Mouse (Mus musculus) midbrain, embryonic 11.5 days (tissue): ENCODE measurements around the gene Med11. TPM values are rescaled to one million over a fixed set of nuclear protein-coding genes. Genes with fewer than 3 reads are reported as not detected.

Experiments
- ATAC-seq: fragments of 200-750 bp; cut with Nextera tagmentation; 2 replicates; pipeline ENCODE4 v1.8.0; 2017; ENCODE audit warnings: moderate TSS enrichment, moderate library complexity; ENCODE audit not compliant: low FRiP score
- DNase-seq: peaks from one replicate; pipeline ENCODE4 v3.0.0; 2015; ENCODE audit warnings: low spot score; ENCODE audit errors: missing footprints
- H3K27ac ChIP-seq: fragments of 300-500 bp; sonication (generic); 2 replicates; pipeline ENCODE4 v1.5.1; 2014; ENCODE audit warnings: low read depth, low read length
- H3K27me3 ChIP-seq: fragments of 300-500 bp; sonication (generic); 2 replicates; pipeline ENCODE4 v1.6.1; 2014; ENCODE audit warnings: mild to moderate bottlenecking, low read length, moderate library complexity, mixed read lengths; ENCODE audit not compliant: control insufficient read depth, insufficient read depth
- H3K36me3 ChIP-seq: fragments of 300-500 bp; sonication (generic); 2 replicates; pipeline ENCODE4 v1.6.1; 2014; ENCODE audit warnings: mild to moderate bottlenecking, low read length, moderate library complexity, mixed read lengths; ENCODE audit not compliant: control insufficient read depth, insufficient read depth
- H3K4me1 ChIP-seq: fragments of 300-500 bp; sonication (generic); 2 replicates; pipeline ENCODE4 v1.6.1; 2014; ENCODE audit warnings: low read length; ENCODE audit not compliant: control insufficient read depth, insufficient read depth
- H3K4me2 ChIP-seq: fragments of 300-500 bp; sonication (generic); 2 replicates; pipeline ENCODE4 v1.6.1; 2014; ENCODE audit warnings: mild to moderate bottlenecking, moderate library complexity
- H3K4me3 ChIP-seq: fragments of 300-500 bp; sonication (generic); 2 replicates; pipeline ENCODE4 v1.5.1; 2014; ENCODE audit warnings: low read depth, low read length
- H3K9ac ChIP-seq: fragments of 300-500 bp; sonication (generic); 2 replicates; pipeline ENCODE4 v1.6.1; 2014; ENCODE audit warnings: low read length
- H3K9me3 ChIP-seq: fragments of 300-500 bp; sonication (generic); 2 replicates; pipeline ENCODE4 v1.6.1; 2016; ENCODE audit warnings: low read length; ENCODE audit not compliant: control insufficient read depth
- WGBS: fragments of 180-500 bp; shearing (Covaris S2); extraction: QIAGEN DNeasy Blood & Tissue Kit; methylation state at CpG from one replicate; pipeline ENCODE4 v1.1.7; 2014; 5-methylcytosine and 5-hydroxymethylcytosine counted together
- polyA plus RNA-seq: library from polyadenylated mRNA; unstranded; fragments of >200 nt; fragmentation: Nextera tagmentation; extraction: Ambion mirVana; gene quantifications from 2 replicates; pipeline ENCODE4 v1.2.1, GENCODE M21; 2014

The Med11 gene
- polyA plus RNA-seq, 1 experiment from 2014 or later, result 42.1 TPM

DNA sequence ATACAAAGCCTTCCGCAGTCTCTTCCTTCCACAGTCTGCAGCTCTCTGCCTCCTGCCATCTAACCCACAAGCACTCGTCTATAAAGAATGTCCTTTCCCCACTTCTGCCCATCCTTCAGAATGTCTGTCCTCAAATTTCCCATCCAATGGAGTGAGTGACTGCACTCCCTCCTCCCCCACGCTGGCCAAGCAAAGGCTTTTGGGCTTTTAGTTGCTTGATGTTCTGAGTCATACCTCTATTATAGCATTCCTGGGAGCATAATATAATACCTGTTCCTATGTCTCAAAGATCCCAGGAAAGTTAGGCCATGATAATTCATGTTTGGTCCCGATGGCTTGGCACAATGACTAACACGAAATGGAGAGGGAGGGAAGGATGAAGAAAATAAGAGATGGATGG is 20.1 kb upstream of the Med11 start:
- Histone ChIP-seq H3K36me3 (no peaks in the 10 kb centered on the region), H3K27me3 (no peaks in the 10 kb centered on the region), H3K9ac (peak overlapping the region; percentile 81), H3K9me3 (no peaks in the 10 kb centered on the region), H3K4me2 (peak overlapping the region; percentile 70), H3K4me1 (peaks cover 16% of the 10 kb centered on the region), H3K27ac (peak overlapping the region; percentile 76; the same call in 1 of the 2 replicates), H3K4me3 (no peak overlapping the region; the same call in 1 of the 2 replicates)
- no peak for ATAC-seq
- peak; percentile 88 for DNase-seq
- WGBS, result 29% methylated on average over 5 of the region's 5 CpGs

DNA sequence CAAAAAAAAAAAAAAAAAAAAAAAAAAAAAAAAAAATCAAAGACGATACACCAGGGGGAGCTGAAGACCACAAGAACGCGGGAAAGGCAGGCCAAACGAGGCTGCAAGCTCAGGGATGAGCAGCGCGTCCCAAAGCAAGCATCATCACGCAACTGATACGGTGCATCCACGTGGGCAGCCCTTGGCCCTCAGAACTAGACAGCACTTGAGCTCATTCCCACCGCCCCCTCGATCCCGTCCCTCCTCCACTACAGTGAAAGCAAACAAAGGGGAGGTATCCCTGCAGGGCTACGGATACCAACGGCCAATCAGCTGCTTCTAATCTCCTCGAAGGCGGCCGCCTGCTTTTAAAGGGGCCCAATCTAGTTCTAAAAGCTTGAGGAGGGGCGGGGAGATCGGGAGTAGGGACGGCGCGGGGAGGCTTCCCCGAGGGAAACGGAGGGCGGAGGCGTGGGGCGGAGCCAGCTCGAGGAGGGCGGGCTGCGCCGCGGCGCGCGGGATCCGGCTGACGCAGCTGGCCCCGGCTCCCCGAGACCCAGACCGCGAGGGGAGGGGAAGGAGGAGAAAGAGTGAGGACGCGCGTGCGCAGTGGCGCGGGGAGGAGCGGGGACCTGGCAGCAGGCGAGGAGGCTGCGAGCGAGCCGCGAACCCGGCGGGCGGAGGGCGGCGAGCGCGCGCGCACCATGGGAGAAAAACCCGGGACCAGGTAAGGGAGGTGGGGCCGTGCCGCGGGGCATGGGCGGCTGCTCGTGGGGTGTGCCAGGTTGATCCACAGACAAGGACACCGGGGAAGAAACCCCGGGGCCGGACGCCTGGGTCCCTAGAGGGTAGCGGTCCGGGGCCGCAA is 19.4 kb upstream of the Med11 start, which contains the start of gene Arrb2:
Arrb2 (plus strand) TSS at position 588 of the 847 bp plus-strand sequence.
- Histone ChIP-seq H3K4me2 (peak within 1 kb of the TSS; percentile 70), H3K27me3 (no peaks in the 10 kb centered on the region), H3K4me3 (peak within 1 kb of the TSS; percentile 73), H3K9ac (peak within 1 kb of the TSS; percentile 81), H3K27ac (peak within 1 kb of the TSS; percentile 76), H3K36me3 (peaks cover 7% of the 10 kb centered on the region), H3K9me3 (no peaks in the 10 kb centered on the region), H3K4me1 (peaks cover 16% of the 10 kb centered on the region)
- under 1% methylated on average over 75 of the region's 75 CpGs for WGBS
- ATAC-seq (peak; percentile 95), DNase-seq (peak; percentile 100)

DNA sequence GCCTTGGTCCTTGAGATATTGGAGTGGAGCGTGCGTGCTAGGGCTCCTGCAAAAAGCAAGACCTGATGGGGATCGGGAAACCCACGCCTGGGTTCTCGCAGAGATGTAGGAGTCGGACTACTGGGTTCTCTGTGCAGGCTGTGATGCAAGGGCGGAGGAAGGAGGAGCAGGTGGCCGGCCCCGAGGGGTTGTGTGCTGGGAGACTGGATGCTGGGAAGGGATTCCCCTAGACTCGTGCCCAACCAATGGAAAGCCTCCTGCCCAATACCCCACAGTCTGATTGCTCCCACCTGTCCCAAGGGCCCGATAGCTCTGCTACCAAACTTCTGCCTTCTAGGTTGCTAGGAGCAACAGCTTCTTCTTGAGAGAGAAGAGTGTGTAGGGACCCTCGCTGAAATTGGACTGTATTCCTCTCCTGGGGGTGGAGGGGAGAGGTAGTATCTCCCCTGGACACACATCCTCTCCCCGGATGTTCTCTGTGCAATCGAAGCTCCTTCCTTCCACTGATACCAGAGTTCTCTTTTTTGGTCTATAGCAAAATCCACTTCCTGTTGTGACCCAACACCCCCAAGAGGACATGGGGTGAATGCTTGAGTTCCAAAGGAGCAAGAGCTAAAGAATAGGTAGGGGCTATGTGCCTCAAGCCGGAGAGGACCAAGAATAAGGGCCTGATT is 18.7 kb upstream of the Med11 start:
- H3K9ac ChIP-seq, result peak overlapping the region; percentile 81
- 8% methylated on average over 15 of the region's 15 CpGs for WGBS
- no peaks in the 10 kb centered on the region for H3K9me3 ChIP-seq
- H3K36me3 ChIP-seq, result peaks cover 9% of the 10 kb centered on the region
- H3K27ac ChIP-seq, result peak overlapping the region; percentile 71
- peak overlapping the region; percentile 70 for H3K4me2 ChIP-seq
- H3K4me1 ChIP-seq, result peaks cover 16% of the 10 kb centered on the region
- DNase-seq (no peak), ATAC-seq (peak; percentile 37; the same call in 1 of the 2 replicates)
- peak overlapping the region; percentile 73 for H3K4me3 ChIP-seq
- H3K27me3 ChIP-seq, result no peaks in the 10 kb centered on the region

DNA sequence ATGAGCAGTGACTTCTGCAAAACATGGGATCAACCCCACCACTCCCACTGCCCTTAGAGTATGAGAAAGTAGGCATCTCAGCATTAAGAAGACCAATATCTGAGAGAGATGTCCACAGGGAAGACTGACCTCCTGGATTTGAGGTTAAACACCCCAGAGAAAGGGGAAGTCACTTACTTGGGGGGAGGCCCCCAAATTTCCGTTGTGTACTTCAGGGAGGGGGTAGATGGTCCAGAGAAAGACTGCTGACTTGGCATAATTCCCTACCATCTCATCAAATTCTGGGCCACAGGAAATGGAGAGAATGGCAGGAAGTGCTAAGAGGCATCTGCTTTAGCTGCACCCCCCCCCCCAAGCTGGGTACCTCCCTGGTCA is 18.2 kb upstream of the Med11 start:
- H3K27me3 ChIP-seq, result no peaks in the 10 kb centered on the region
- H3K9me3 ChIP-seq, result no peaks in the 10 kb centered on the region
- peaks cover 9% of the 10 kb centered on the region for H3K36me3 ChIP-seq
- no peak for ATAC-seq
- H3K4me3 ChIP-seq, result peak overlapping the region; percentile 73
- peak overlapping the region; percentile 81; the same call in 1 of the 2 replicates for H3K9ac ChIP-seq
- 79% methylated on average over 1 of the region's 1 CpGs for WGBS
- DNase-seq, result no peak
- H3K4me1 ChIP-seq, result peaks cover 16% of the 10 kb centered on the region
- H3K4me2 ChIP-seq, result peak overlapping the region; percentile 70
- no peak overlapping the region for H3K27ac ChIP-seq

DNA sequence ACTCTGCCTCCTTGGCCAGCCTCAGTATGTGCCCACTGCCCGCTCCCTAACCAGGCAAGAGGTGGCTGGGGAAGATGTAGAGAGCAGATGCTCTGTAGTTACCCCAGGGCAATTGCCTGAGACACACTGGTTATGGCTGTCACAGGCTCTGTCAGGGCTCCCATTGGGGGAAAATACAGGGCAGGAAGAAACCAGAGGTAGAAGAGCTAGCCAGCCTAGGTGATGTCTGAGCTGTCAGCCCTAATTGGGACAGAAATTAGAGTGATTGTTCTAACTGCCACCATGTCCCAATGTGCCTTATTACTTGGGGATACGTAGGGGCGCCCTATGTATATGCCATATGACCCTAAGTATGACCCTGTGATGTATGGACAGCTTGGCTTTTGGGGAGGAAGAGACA is 17.8 kb upstream of the Med11 start:
- ATAC-seq (no peak), DNase-seq (no peak)
- peak overlapping the region; percentile 70 for H3K4me2 ChIP-seq
- WGBS, result 89% methylated on average over 3 of the region's 3 CpGs
- H3K27ac ChIP-seq, result no peak overlapping the region
- peaks cover 10% of the 10 kb centered on the region for H3K36me3 ChIP-seq
- H3K27me3 ChIP-seq, result no peaks in the 10 kb centered on the region
- H3K9me3 ChIP-seq, result no peaks in the 10 kb centered on the region
- H3K9ac ChIP-seq, result no peak overlapping the region
- peaks cover 16% of the 10 kb centered on the region for H3K4me1 ChIP-seq
- H3K4me3 ChIP-seq, result no peak overlapping the region

DNA sequence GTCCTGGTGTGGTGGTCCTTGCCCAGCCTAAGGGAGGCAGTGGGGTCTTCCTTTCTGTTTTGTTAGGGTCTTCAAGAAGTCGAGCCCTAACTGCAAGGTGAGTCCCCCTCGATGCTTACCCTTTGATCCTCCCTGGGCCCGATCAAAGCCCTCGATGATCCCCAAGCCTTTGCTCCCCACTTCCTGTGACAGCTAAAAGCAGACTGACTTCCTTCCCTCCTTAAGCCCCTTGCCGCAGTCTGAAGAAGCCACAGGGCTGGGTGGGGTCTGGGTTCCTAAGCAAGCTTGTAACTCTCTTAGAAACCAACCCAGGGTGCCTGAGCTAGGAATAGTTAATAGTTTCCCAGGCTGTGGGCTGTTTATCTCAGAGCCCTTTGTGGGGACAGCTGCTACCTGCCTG is 16.2 kb upstream of the Med11 start:
- H3K27me3 ChIP-seq, result no peaks in the 10 kb centered on the region
- no peak overlapping the region for H3K4me2 ChIP-seq
- no peak overlapping the region for H3K4me3 ChIP-seq
- 0 out of 2 replicates have a peak overlapping the region, but pooled peaks have one; percentile 4 for H3K9ac ChIP-seq
- H3K4me1 ChIP-seq, result peaks cover 16% of the 10 kb centered on the region
- ATAC-seq (no peak), DNase-seq (no peak)
- no peaks in the 10 kb centered on the region for H3K9me3 ChIP-seq
- H3K36me3 ChIP-seq, result peaks cover 15% of the 10 kb centered on the region
- 78% methylated on average over 5 of the region's 5 CpGs for WGBS
- H3K27ac ChIP-seq, result no peak overlapping the region

DNA sequence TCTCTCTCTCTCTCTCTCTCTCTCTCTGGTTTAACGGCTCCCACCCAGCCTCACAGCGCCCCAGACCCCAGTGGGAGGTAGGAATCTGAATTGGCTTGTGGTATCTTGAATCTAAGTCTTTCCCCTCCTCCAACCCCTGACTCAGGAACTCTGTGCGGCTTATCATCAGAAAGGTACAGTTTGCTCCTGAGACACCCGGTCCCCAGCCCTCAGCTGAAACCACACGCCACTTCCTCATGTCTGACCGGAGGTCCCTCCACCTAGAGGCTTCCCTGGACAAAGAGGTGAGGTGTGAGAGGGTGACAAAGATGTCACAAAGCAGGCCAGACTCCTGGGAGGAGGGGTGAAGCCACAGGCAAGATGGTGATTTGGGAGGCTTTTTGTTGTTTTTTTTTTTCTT is 14.3 kb upstream of the Med11 start:
- H3K4me3 ChIP-seq, result no peak overlapping the region
- H3K9me3 ChIP-seq, result no peaks in the 10 kb centered on the region
- no peak overlapping the region for H3K27ac ChIP-seq
- no peak for DNase-seq
- ATAC-seq, result no peak
- WGBS, result 92% methylated on average over 6 of the region's 6 CpGs
- no peak overlapping the region for H3K9ac ChIP-seq
- H3K4me1 ChIP-seq, result peaks cover 10% of the 10 kb centered on the region
- no peak overlapping the region for H3K4me2 ChIP-seq
- peaks cover 15% of the 10 kb centered on the region for H3K36me3 ChIP-seq
- no peaks in the 10 kb centered on the region for H3K27me3 ChIP-seq

DNA sequence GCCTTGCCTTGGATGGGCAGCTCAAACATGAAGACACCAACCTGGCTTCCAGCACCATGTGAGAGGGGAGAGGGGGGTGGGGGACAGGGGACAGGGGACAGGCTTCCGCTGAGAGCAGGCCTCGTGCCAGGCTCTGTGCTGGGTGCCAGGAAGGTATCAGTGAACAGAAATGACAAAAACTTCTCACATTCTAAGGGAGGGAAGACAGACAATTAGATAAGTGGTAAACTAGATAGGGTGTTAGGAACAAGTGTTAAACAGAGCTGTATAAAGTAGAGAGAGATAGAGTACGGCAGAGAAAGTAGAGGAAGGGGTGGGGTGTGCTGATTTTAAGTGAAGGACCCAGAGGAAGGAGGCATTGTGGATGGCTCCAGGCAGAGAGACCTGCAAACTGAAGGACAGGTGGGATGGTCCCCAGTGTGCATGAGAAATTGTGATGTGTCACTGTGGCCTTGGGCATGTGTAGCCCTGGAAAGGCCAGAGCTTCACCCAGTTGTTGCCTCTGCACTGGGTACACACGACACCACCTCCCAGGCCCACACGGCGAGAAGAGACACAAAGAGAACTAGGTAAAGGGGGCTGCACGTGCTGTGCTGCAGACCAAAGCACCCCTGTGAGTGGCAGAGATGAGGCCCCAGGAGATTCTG is 12.9 kb upstream of the Med11 start:
- WGBS, result 94% methylated on average over 7 of the region's 7 CpGs
- peaks cover 15% of the 10 kb centered on the region for H3K36me3 ChIP-seq

More for the DNA sequence above, 12.9 kb upstream of the Med11 start:
- H3K27me3 ChIP-seq, result no peaks in the 10 kb centered on the region
- H3K27ac ChIP-seq, result no peak overlapping the region
- peaks cover under 1% of the 10 kb centered on the region for H3K4me1 ChIP-seq
- H3K4me2 ChIP-seq, result no peak overlapping the region
- DNase-seq (no peak), ATAC-seq (no peak)
- H3K9me3 ChIP-seq, result no peaks in the 10 kb centered on the region
- H3K9ac ChIP-seq, result no peak overlapping the region
- H3K4me3 ChIP-seq, result no peak overlapping the region
